Mouse (Mus musculus) forebrain, embryonic 14.5 days (tissue): Measurements from ENCODE around the gene Arhgef39. TPM values are rescaled to one million over a fixed set of nuclear protein-coding genes. Genes with fewer than 3 reads are reported as not detected.
A peak's percentile ranks its signal among the peaks of the same experiment; 100 is the strongest.

Experiments used
- ATAC-seq: fragments of 200-750 bp; cut with Nextera tagmentation; 2 replicates; pipeline ENCODE4 v1.8.0; 2017; ENCODE audit warnings: mild to moderate bottlenecking, moderate library complexity
- DNase-seq: peaks from one replicate; pipeline ENCODE4 v3.0.0-alpha.2; 2015; ENCODE audit warnings: low spot score
- H3K27ac ChIP-seq: fragments of 300-500 bp; sonication (generic); 2 replicates; pipeline ENCODE4 v1.5.1; 2014; ENCODE audit warnings: low read depth, mild to moderate bottlenecking, control low read depth, low read length, moderate library complexity
- H3K27me3 ChIP-seq: fragments of 300-500 bp; sonication (generic); replicated peaks from 2 replicates; pipeline ENCODE4 v1.6.1; 2014; ENCODE audit warnings: low read length, control low read depth, mixed read lengths; ENCODE audit not compliant: control insufficient read depth, insufficient read depth
- H3K36me3 ChIP-seq: fragments of 300-500 bp; sonication (generic); 2 replicates; pipeline ENCODE4 v1.6.1; 2014; ENCODE audit warnings: low read length, control low read depth; ENCODE audit not compliant: control insufficient read depth, insufficient read depth
- H3K4me1 ChIP-seq: fragments of 300-500 bp; sonication (generic); 2 replicates; pipeline ENCODE4 v1.6.1; 2014; ENCODE audit warnings: antibody characterized with exemption, low read length, control low read depth; ENCODE audit not compliant: control insufficient read depth, insufficient read depth
- H3K4me2 ChIP-seq: fragments of 300-500 bp; sonication (generic); 2 replicates; pipeline ENCODE4 v1.6.1; 2014; ENCODE audit warnings: mild to moderate bottlenecking, control low read depth, low read length
- H3K4me3 ChIP-seq: fragments of 300-500 bp; sonication (generic); 2 replicates; pipeline ENCODE4 v1.5.1; 2014; ENCODE audit warnings: low read depth, low read length, control low read depth
- H3K9ac ChIP-seq: fragments of 300-500 bp; sonication (generic); 2 replicates; pipeline ENCODE4 v1.6.1; 2014; ENCODE audit warnings: mild to moderate bottlenecking, low read length, control low read depth, moderate library complexity
- H3K9me3 ChIP-seq: fragments of 300-500 bp; sonication (generic); replicated peaks from 2 replicates; pipeline ENCODE4 v1.6.1; 2016; ENCODE audit warnings: low read length, control low read depth, mixed read lengths; ENCODE audit not compliant: control insufficient read depth
- WGBS: fragments of 180-500 bp; shearing (Covaris S2); extraction: QIAGEN DNeasy Blood & Tissue Kit; methylation state at CpG from one replicate; pipeline ENCODE4 v1.1.7; 2014; 5-methylcytosine and 5-hydroxymethylcytosine counted together
- polyA plus RNA-seq: library from polyadenylated mRNA; unstranded; fragments of >200 nt; fragmentation: Nextera tagmentation; extraction: Ambion mirVana; gene quantifications from 2 replicates; pipeline ENCODE4 v1.2.1, GENCODE M21; 2014

Arhgef39 gene
- polyA plus RNA-seq, 1 experiment from 2014 or later, result 14.0 TPM

GRCm38 (mm10) chr4:43477857-43478533 is 21.5 kb downstream of the Arhgef39 start:
- ATAC-seq, result peak; percentile 98
- H3K27ac ChIP-seq, result no peak overlapping the region

GRCm38 (mm10) chr4:43476604-43477003 is 22.9 kb downstream of the Arhgef39 start:
- H3K4me2 ChIP-seq, result no peak overlapping the region
- H3K27ac ChIP-seq, result no peak overlapping the region
- 84% methylated on average over 5 of the region's 6 CpGs for WGBS
- no peak for DNase-seq
- no peaks in the 10 kb centered on the region for H3K9me3 ChIP-seq
- ATAC-seq, result no peak
- H3K4me1 ChIP-seq, result no peaks in the 10 kb centered on the region
- no peak overlapping the region for H3K4me3 ChIP-seq
- H3K36me3 ChIP-seq, result no peaks in the 10 kb centered on the region
- no peak overlapping the region for H3K9ac ChIP-seq
- no peaks in the 10 kb centered on the region for H3K27me3 ChIP-seq

More at GRCm38 (mm10) chr4:43477857-43478533, 21.5 kb downstream of the Arhgef39 start:
- Histone ChIP-seq H3K27me3 (no peaks in the 10 kb centered on the region), H3K9me3 (no peaks in the 10 kb centered on the region), H3K4me3 (peak overlapping the region; percentile 20), H3K36me3 (no peaks in the 10 kb centered on the region), H3K9ac (peak overlapping the region; percentile 41; the same call in 1 of the 2 replicates), H3K4me2 (peak overlapping the region; percentile 44), H3K4me1 (no peaks in the 10 kb centered on the region)
- 21% methylated on average over 11 of the region's 11 CpGs for WGBS
- peak; percentile 95 for DNase-seq

GRCm38 (mm10) chr4:43473636-43474035 is 25.9 kb downstream of the Arhgef39 start:
- Histone ChIP-seq H3K9me3 (no peaks in the 10 kb centered on the region), H3K9ac (no peak overlapping the region), H3K36me3 (no peaks in the 10 kb centered on the region), H3K4me2 (no peak overlapping the region), H3K27me3 (no peaks in the 10 kb centered on the region), H3K4me3 (no peak overlapping the region), H3K27ac (no peak overlapping the region), H3K4me1 (no peaks in the 10 kb centered on the region)
- no peak for DNase-seq
- ATAC-seq, result no peak
- WGBS, result 79% methylated on average over 1 of the region's 1 CpGs

GRCm38 (mm10) chr4:43470301-43470700 is 29.2 kb downstream of the Arhgef39 start:
- Histone ChIP-seq H3K9ac (no peak overlapping the region), H3K27me3 (no peaks in the 10 kb centered on the region), H3K9me3 (no peaks in the 10 kb centered on the region), H3K4me1 (no peaks in the 10 kb centered on the region), H3K27ac (no peak overlapping the region), H3K4me2 (no peak overlapping the region), H3K4me3 (no peak overlapping the region), H3K36me3 (no peaks in the 10 kb centered on the region)
- DNase-seq, result no peak
- ATAC-seq, result no peak
- WGBS, result 91% methylated on average over 10 of the region's 10 CpGs

GRCm38 (mm10) chr4:43466872-43467271 is 32.6 kb downstream of the Arhgef39 start:
- no peak overlapping the region for H3K4me2 ChIP-seq
- H3K4me3 ChIP-seq, result no peak overlapping the region
- H3K36me3 ChIP-seq, result no peaks in the 10 kb centered on the region
- H3K9ac ChIP-seq, result no peak overlapping the region
- DNase-seq (no peak), ATAC-seq (no peak)
- H3K4me1 ChIP-seq, result no peaks in the 10 kb centered on the region
- WGBS, result 87% methylated on average over 7 of the region's 7 CpGs
- no peaks in the 10 kb centered on the region for H3K27me3 ChIP-seq
- H3K9me3 ChIP-seq, result no peaks in the 10 kb centered on the region
- H3K27ac ChIP-seq, result no peak overlapping the region

- Histone ChIP-seq H3K4me2 (no peak overlapping the region), H3K9me3 (no peaks in the 10 kb centered on the region), H3K4me3 (no peak overlapping the region), H3K27ac (no peak overlapping the region), H3K9ac (no peak overlapping the region), H3K27me3 (no peaks in the 10 kb centered on the region), H3K36me3 (no peaks in the 10 kb centered on the region), H3K4me1 (no peaks in the 10 kb centered on the region)
- WGBS, result 81% methylated on average over 6 of the region's 6 CpGs
- DNase-seq (no peak), ATAC-seq (no peak)
Observed at GRCm38 (mm10) chr4:43465935-43466334, 33.6 kb downstream of the Arhgef39 start.

- Histone ChIP-seq H3K9ac (no peak overlapping the region), H3K9me3 (no peaks in the 10 kb centered on the region), H3K4me2 (no peak overlapping the region), H3K4me3 (no peak overlapping the region), H3K36me3 (no peaks in the 10 kb centered on the region), H3K27ac (no peak overlapping the region), H3K4me1 (no peaks in the 10 kb centered on the region), H3K27me3 (no peaks in the 10 kb centered on the region)
- no peak for DNase-seq
- no peak for ATAC-seq
- 93% methylated on average over 5 of the region's 5 CpGs for WGBS
Observed at GRCm38 (mm10) chr4:43463102-43463501, 36.4 kb downstream of the Arhgef39 start.

- DNase-seq, result no peak
- ATAC-seq, result no peak
- H3K27me3 ChIP-seq, result 0 out of 2 replicates have a peak, but pooled peaks cover 15% of the 10 kb centered on the region
- no peaks in the 10 kb centered on the region for H3K9me3 ChIP-seq
- no peak overlapping the region for H3K27ac ChIP-seq
- peaks cover 4% of the 10 kb centered on the region; the same call in 1 of the 2 replicates for H3K4me1 ChIP-seq
- no peak overlapping the region for H3K4me3 ChIP-seq
- WGBS, result 30% methylated on average over 8 of the region's 8 CpGs
- no peak overlapping the region for H3K9ac ChIP-seq
- H3K36me3 ChIP-seq, result no peaks in the 10 kb centered on the region
- H3K4me2 ChIP-seq, result no peak overlapping the region
Observed at GRCm38 (mm10) chr4:43457124-43457523, 42.4 kb downstream of the Arhgef39 start.

GRCm38 (mm10) chr4:43456470-43456869 is 43.0 kb downstream of the Arhgef39 start:
- no peak overlapping the region for H3K9ac ChIP-seq
- H3K4me1 ChIP-seq, result peaks cover 4% of the 10 kb centered on the region; the same call in 1 of the 2 replicates
- no peak overlapping the region for H3K4me3 ChIP-seq
- H3K36me3 ChIP-seq, result no peaks in the 10 kb centered on the region
- 35% methylated on average over 4 of the region's 4 CpGs for WGBS
- no peak for DNase-seq
- H3K4me2 ChIP-seq, result no peak overlapping the region
- no peak for ATAC-seq
- no peaks in the 10 kb centered on the region for H3K9me3 ChIP-seq
- no peak overlapping the region for H3K27ac ChIP-seq
- 0 out of 2 replicates have a peak, but pooled peaks cover 15% of the 10 kb centered on the region for H3K27me3 ChIP-seq
